Mouse (Mus musculus) stomach, postnatal 0 days (tissue): ENCODE measurements around the gene Dok7.

Source experiments
- CTCF ChIP-seq: IDR thresholded peaks from 2 replicates; pipeline ENCODE4 v1.5.1; 2016; ENCODE audit warnings: antibody characterized with exemption, low read depth, mild to moderate bottlenecking, moderate library complexity
- EP300 ChIP-seq: optimal IDR thresholded peaks from 2 replicates; pipeline ENCODE3; 2016; ENCODE audit warnings: antibody characterized with exemption

- TF ChIP-seq CTCF (no peak), EP300 (no peak)
Measured at GRCm38 (mm10) chr5:35089614-35089963, 33.0 kb downstream of the Dok7 start.
